Mouse (Mus musculus): ENCODE results near the gene Rnaset2a.
"Not testable (repeated sequence)": the region's sequence is repeated elsewhere in the genome, so short reads cannot be mapped to it uniquely, and the experiment has no call there.

DNA sequence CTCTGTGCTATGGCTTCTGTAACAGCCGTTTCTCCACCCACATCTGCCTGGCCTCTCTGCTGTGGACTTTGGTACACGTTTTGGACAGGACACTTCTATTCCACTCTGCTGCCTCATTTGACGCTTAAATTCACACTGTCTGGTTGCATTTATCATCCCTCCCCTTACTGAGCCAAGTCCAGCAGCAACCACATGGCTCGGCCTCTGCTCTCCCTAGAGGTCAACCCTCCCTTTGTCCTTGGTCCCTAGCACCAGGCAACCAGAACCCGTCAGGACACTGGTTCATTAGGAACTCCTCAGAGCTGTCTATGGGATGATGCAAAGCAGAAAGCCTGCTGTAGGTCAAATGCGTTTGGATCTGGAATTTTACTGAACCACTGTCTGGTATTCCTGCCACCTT lies 17.0 kb downstream of the Rnaset2a start:
- TF ChIP-seq CTCF (IDR thresholded peaks at IDR 0.05; ENCODE audit: borderline replicate concordance, insufficient read depth, low read length); POLR2A (IDR thresholded peaks at IDR 0.05; ENCODE audit: low read depth, low read length): not testable (repeated sequence)

All from embryonic fibroblast, embryonic 13.5 days (primary cell).